ENCODE assay signal across 17 mouse cellular contexts in genomic region chr2:29781256-29781655, GRCm38 (mm10). TPM values are rescaled to one million over a fixed set of nuclear protein-coding genes. Genes with fewer than 3 reads are reported as not detected.
DNase-seq lines count a peak whose midpoint lies in the region; TF ChIP-seq lines count a peak whose summit lies in the region.
"Not testable (repeated sequence)": the region's sequence is repeated elsewhere in the genome, so short reads cannot be mapped to it uniquely, and the experiment has no call there.
"Had no signal": no experiment of that assay in that cellular context is flagged by ENCODE, and none has a peak within 500 bp of the region (broad histone marks: within the 10 kb centered on the region; RNA-seq: fewer than 3 reads in every experiment).

No protein-coding gene starts in this region.

- not testable (repeated sequence) for H3K4me3 ChIP-seq in CH12.LX (replicated peaks in 1 of 3; ENCODE audit: low read depth in 2 of 3, low read length in 2 of 3, poor library complexity in 1 of 3); ES-E14 (ENCODE audit: insufficient read depth in 1 of 2, low read depth in 1 of 2, low read length in 2 of 2, poor library complexity in 1 of 2, severe bottlenecking in 1 of 2); MEL (ENCODE audit: control insufficient read depth in 1 of 2, insufficient read depth in 1 of 2, low read depth in 2 of 2, low read length in 2 of 2)

- H3K4me1 ChIP-seq in CH12.LX (ENCODE audit: control insufficient read depth in 1 of 2, insufficient read depth in 2 of 2); ES-E14 (ENCODE audit: control insufficient read depth in 2 of 2, insufficient read depth in 2 of 2, low read length in 2 of 2, poor library complexity in 1 of 2); MEL (ENCODE audit: control insufficient read depth in 1 of 2, insufficient read depth in 2 of 2, low read length in 2 of 2): not testable (repeated sequence)

- H3K36me3 ChIP-seq in CH12.LX (replicated peaks in 1 of 2; ENCODE audit: control insufficient read depth in 1 of 2, insufficient read depth in 1 of 2, low read length in 1 of 2) (peaks cover 79 to 95% of the 10 kb centered on the region in 2 experiments), ES-E14 (ENCODE audit: control insufficient read depth, insufficient read depth, low read length, poor library complexity, severe bottlenecking) (peaks cover 74% of the 10 kb centered on the region), MEL (ENCODE audit: control insufficient read depth in 1 of 2, insufficient read depth in 2 of 2, low read length in 2 of 2) (peaks cover 0 to 20% of the 10 kb centered on the region in 2 experiments; a peak in 3 of 4 replicates)

- H3K4me2 ChIP-seq in CH12.LX (ENCODE audit: insufficient read depth, low read depth, poor library complexity, severe bottlenecking), result not testable (repeated sequence)

- not testable (repeated sequence) for TF ChIP-seq CTCF in CH12.LX (conservative IDR thresholded peaks at IDR 0.05 in 1 of 2, IDR thresholded peaks at IDR 0.05 in 1 of 2; ENCODE audit: low read depth in 2 of 2, low read length in 2 of 2); MEL (IDR thresholded peaks at IDR 0.05 in 2 of 3, conservative IDR thresholded peaks at IDR 0.05 in 1 of 3; ENCODE audit: control insufficient read depth in 1 of 3, insufficient read depth in 1 of 3, low read depth in 2 of 3, low read length in 3 of 3, poor library complexity in 1 of 3, severe bottlenecking in 1 of 3)

- peaks cover 16% of the 10 kb centered on the region for H3K9me3 ChIP-seq in CH12.LX (replicated peaks; ENCODE audit: low read length)
- not testable (repeated sequence) for H3K9me3 ChIP-seq in ES-E14 (ENCODE audit: control insufficient read depth, insufficient read depth, low read depth, low read length); MEL (replicated peaks; ENCODE audit: insufficient read depth, low read length)

- H3K27ac ChIP-seq in CH12.LX (ENCODE audit: insufficient read depth, low read depth); ES-E14 (ENCODE audit: insufficient read depth, low read depth, low read length, poor library complexity, severe bottlenecking); MEL (ENCODE audit: control insufficient read depth, low read depth, low read length): not testable (repeated sequence)

- not testable (repeated sequence) for H3K79me2 ChIP-seq in CH12.LX (replicated peaks; ENCODE audit: control insufficient read depth, extremely low read depth, insufficient read depth, poor library complexity, severe bottlenecking); MEL (ENCODE audit: control insufficient read depth, insufficient read depth, low read length, poor library complexity)

- not testable (repeated sequence) for DNase-seq in CH12.LX (ENCODE audit: extremely low read depth); ES-E14 (ENCODE audit: low read depth, low spot score); MEL (ENCODE audit: low read depth, low spot score)

- not testable (repeated sequence) for TF ChIP-seq EP300 in CH12.LX (IDR thresholded peaks at IDR 0.05; ENCODE audit: low read length); MEL (IDR thresholded peaks at IDR 0.05; ENCODE audit: low read depth in 1 of 2, low read length in 2 of 2)

- not testable (repeated sequence) for H3K9ac ChIP-seq in CH12.LX (ENCODE audit: insufficient read depth, low read depth); ES-E14 (ENCODE audit: insufficient read depth, low read depth, low read length, poor library complexity, severe bottlenecking); MEL (ENCODE audit: control insufficient read depth, low read depth, low read length, poor library complexity, severe bottlenecking)

- not testable (repeated sequence) for TF ChIP-seq POLR2A in CH12.LX (IDR thresholded peaks at IDR 0.05; ENCODE audit: low read depth, low read length); MEL (IDR thresholded peaks at IDR 0.05; ENCODE audit: control insufficient read depth in 1 of 2, insufficient read depth in 1 of 2, low read depth in 1 of 2, low read length in 2 of 2, poor library complexity in 1 of 2)

- not testable (repeated sequence) for H3K27me3 ChIP-seq in CH12.LX (replicated peaks); MEL (ENCODE audit: control insufficient read depth in 1 of 2, insufficient read depth in 2 of 2, low read length in 2 of 2)

- in situ Hi-C loops in CH12.LX (cut with MboI; ENCODE audit: low pct_ligation_motif_present, low pct_unique_long_range_greater_than_20kb, low sequenced_read_pairs); ES-E14 (cut with MboI; ENCODE audit: low sequenced_read_pairs in 2 of 2, unreplicated experiment in 2 of 2): not testable (repeated sequence)

- dilution Hi-C loops in CH12.LX (cut with MboI; ENCODE audit: extremely low pct_ligation_motif_present, extremely low pct_unique_long_range_greater_than_20kb, low sequenced_read_pairs), result not testable (repeated sequence)

- not testable (repeated sequence) for TF ChIP-seq RAD21 in CH12.LX (IDR thresholded peaks at IDR 0.05; ENCODE audit: low read depth, low read length); MEL (IDR thresholded peaks at IDR 0.05; ENCODE audit: low read depth, low read length)

TF ChIP-seq in CH12.LX, 34 proteins besides CTCF, POLR2A, EP300 and RAD21:
- 0 out of 2 replicates have a peak, but pooled peaks have one; percentile 31 for TF ChIP-seq ZNF384 (IDR thresholded peaks at IDR 0.05; ENCODE audit: low read depth, low read length)

TF ChIP-seq in ES-E14, 5 proteins besides CTCF, POLR2A, EP300 and RAD21:
- TF ChIP-seq ZNF384 (IDR thresholded peaks at IDR 0.05; ENCODE audit: low read depth, low read length), result peak; percentile 66

TF ChIP-seq in MEL, 35 proteins besides CTCF, POLR2A, EP300 and RAD21:
- TF ChIP-seq ZNF384 (IDR thresholded peaks at IDR 0.05; ENCODE audit: low read depth, low read length), result peak; percentile 83

RNA-seq across cellular contexts. Expression of gene Coq4, which starts 6.0 kb away (rescaled TPM):
- 25.2 and 29.3 TPM in 2 replicates for total RNA-seq in CH12.LX (2012; rRNA removed)
- total RNA-seq in CH12.LX (2014; rRNA removed), result 21.5 and 40.9 TPM in 2 replicates
- 19.1 and 21.3 TPM in 2 replicates for polyA plus RNA-seq in CH12.LX (2012; ENCODE audit: insufficient read length, low read depth)
- 18.3 and 30.4 TPM in 2 replicates for total RNA-seq in ES-E14 (2012; rRNA removed)
- 23.5 and 25.4 TPM in 2 replicates for total RNA-seq in MEL (2012; rRNA removed)
- 10 to 100 TPM in 1 of 2 experiments, not detected in 1; 33.2 TPM for polyA plus RNA-seq in MEL (2012; ENCODE audit: insufficient read depth in 1 of 2, insufficient read length in 2 of 2, low read depth in 1 of 2, low replicate concordance in 2 of 2, missing spikeins in 1 of 2)

RNA-seq across cellular contexts. Expression of gene Trub2, which starts 7.0 kb away (rescaled TPM):
- total RNA-seq in CH12.LX (2012; rRNA removed) (32.6 and 40.4 TPM in 2 replicates), CH12.LX (2014; rRNA removed) (39.0 and 41.5 TPM in 2 replicates), ES-E14 (2012; rRNA removed) (78.5 and 108 TPM in 2 replicates), MEL (2012; rRNA removed) (34.8 and 40.9 TPM in 2 replicates)
- polyA plus RNA-seq in CH12.LX (2012; ENCODE audit: insufficient read length, low read depth) (41.4 and 58.4 TPM in 2 replicates), MEL (2012; ENCODE audit: insufficient read depth in 1 of 2, insufficient read length in 2 of 2, low read depth in 1 of 2, low replicate concordance in 2 of 2, missing spikeins in 1 of 2) (10 to 100 TPM in 1 of 2 experiments, not detected in 1; 44.7 TPM)

RNA-seq across cellular contexts. Expression of gene Slc27a4, which starts 21.2 kb away (rescaled TPM):
- total RNA-seq in CH12.LX (2012; rRNA removed) (8.9 and 11.3 TPM in 2 replicates), CH12.LX (2014; rRNA removed) (3.6 and 4.8 TPM in 2 replicates), ES-E14 (2012; rRNA removed) (38.9 and 47.7 TPM in 2 replicates), MEL (2012; rRNA removed) (7.9 and 10.9 TPM in 2 replicates)
- polyA plus RNA-seq in CH12.LX (2012; ENCODE audit: insufficient read length, low read depth) (4.7 and 4.9 TPM in 2 replicates), MEL (2012; ENCODE audit: insufficient read depth in 1 of 2, insufficient read length in 2 of 2, low read depth in 1 of 2, low replicate concordance in 2 of 2, missing spikeins in 1 of 2) (10 to 100 TPM in 1 of 2 experiments, not detected in 1; 14.9 TPM)

RNA-seq across cellular contexts. Expression of gene Gm13547, which starts 22.1 kb away (rescaled TPM):
- total RNA-seq in CH12.LX (2012; rRNA removed), result not detected in 2 replicates
- total RNA-seq in CH12.LX (2014; rRNA removed), result not detected in 2 replicates
- polyA plus RNA-seq in CH12.LX (2012; ENCODE audit: insufficient read length, low read depth), result 0.60 TPM in 1 of 2 replicates, not detected in the other
- not detected in 2 replicates for total RNA-seq in ES-E14 (2012; rRNA removed)
- not detected in 2 replicates for total RNA-seq in MEL (2012; rRNA removed)
- polyA plus RNA-seq in MEL (2012; ENCODE audit: insufficient read depth in 1 of 2, insufficient read length in 2 of 2, low read depth in 1 of 2, low replicate concordance in 2 of 2, missing spikeins in 1 of 2), result under 1 TPM in 1 of 2 experiments, not detected in 1; 0.86 TPM
- total RNA-seq: adrenal gland, adult 18-20 months; adrenal gland, adult 2 months; adrenal gland, adult 8-10 months; adrenal gland, postnatal 10 days; adrenal gland, postnatal 14 days; adrenal gland, postnatal 25 days; adrenal gland, postnatal 36 days; adrenal gland, postnatal 4 days had no signal
- polyA plus RNA-seq: activated CD4-positive, CD25-positive, alpha-beta regulatory T cell, adult 4 months; adrenal gland, adult 2 months; brain, embryonic 14.5 days; C2C12; CD4-positive, CD25-positive, alpha-beta regulatory T cell, adult 4 months; cerebellum, adult 2 months; G1E had no signal

RNA-seq across cellular contexts. Expression of gene Gm13420, which starts 29.8 kb away (rescaled TPM):
- total RNA-seq in CH12.LX (2012; rRNA removed) (not detected in 2 replicates), CH12.LX (2014; rRNA removed) (not detected in 2 replicates), ES-E14 (2012; rRNA removed) (0.27 and 0.42 TPM in 2 replicates), MEL (2012; rRNA removed) (not detected in 2 replicates)
- polyA plus RNA-seq in CH12.LX (2012; ENCODE audit: insufficient read length, low read depth) (not detected in 2 replicates), MEL (2012; ENCODE audit: insufficient read depth in 1 of 2, insufficient read length in 2 of 2, low read depth in 1 of 2, low replicate concordance in 2 of 2, missing spikeins in 1 of 2) (under 1 TPM in 1 of 2 experiments, not detected in 1; 0.07 TPM)
- total RNA-seq: adrenal gland, adult 18-20 months; adrenal gland, adult 2 months; adrenal gland, postnatal 14 days; adrenal gland, postnatal 25 days; adrenal gland, postnatal 36 days; G1E had no signal
- polyA plus RNA-seq: adrenal gland, adult 2 months; C2C12; G1E had no signal
